Mouse (Mus musculus) ZHBTc4 (cell line): ENCODE measurements at regions not wholly inside any gene's neighbourhood (a gene's known extent, or its start where the extent isn't known, plus 50 kb on each side); places are given as distances from the start of the nearest gene placed in this dataset.

Experiments
- DNase-seq: peaks from one replicate; pipeline ENCODE4 v3.0.0-alpha.2; 2011; ENCODE audit warnings: low read depth, low spot score

DNA sequence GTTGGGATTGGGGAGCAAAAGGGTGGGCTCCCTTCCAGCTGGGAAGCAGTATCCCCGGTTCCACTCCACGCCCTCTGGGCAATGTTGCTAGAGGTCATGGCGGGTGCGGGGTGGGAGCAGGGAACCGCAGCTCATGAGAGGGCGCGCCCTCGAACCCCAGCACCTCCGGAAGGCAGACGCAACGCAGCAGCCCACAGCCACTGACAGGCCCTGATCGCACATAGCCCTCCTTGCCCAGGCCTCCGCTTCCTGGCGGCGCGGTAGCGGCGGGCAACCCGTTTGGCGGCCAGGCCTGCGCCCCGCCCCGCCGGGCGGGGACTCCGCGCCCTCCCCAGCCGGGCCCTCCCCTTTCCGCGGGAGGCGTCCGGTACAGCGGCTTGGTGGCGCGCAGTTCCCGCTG, 464.4 kb upstream of the Gm21863 start:
- peak; percentile 80 for DNase-seq
